Mouse (Mus musculus) telencephalon, adult 2 months (tissue): ENCODE data around the gene Rps24.

Experiments used
- DNase-seq: peaks from one replicate; pipeline ENCODE4 v3.0.0-alpha.2; 2011; ENCODE audit warnings: low read depth, low spot score

Rps24 gene

GRCm38 (mm10) chr14:24510679-24511078, 23.8 kb downstream of the Rps24 start:
- DNase-seq, result no peak

GRCm38 (mm10) chr14:24512527-24513161, 25.7 kb downstream of the Rps24 start:
- DNase-seq, result no peak

- DNase-seq, result no peak
These were observed 34.7 kb downstream of the Rps24 start for GRCm38 (mm10) chr14:24521597-24521996.

GRCm38 (mm10) chr14:24525137-24525536, 38.2 kb downstream of the Rps24 start:
- DNase-seq, result no peak

- DNase-seq, result no peak
These were observed 38.9 kb downstream of the Rps24 start for GRCm38 (mm10) chr14:24525677-24526415.

GRCm38 (mm10) chr14:24526440-24526839, 39.5 kb downstream of the Rps24 start:
- DNase-seq, result no peak

- DNase-seq, result no peak
These were observed 43.3 kb downstream of the Rps24 start for GRCm38 (mm10) chr14:24530228-24530627.

GRCm38 (mm10) chr14:24534865-24535545, 48.1 kb downstream of the Rps24 start:
- DNase-seq, result no peak

GRCm38 (mm10) chr14:24542901-24543300, 56.0 kb downstream of the Rps24 start:
- no peak for DNase-seq

GRCm38 (mm10) chr14:24544057-24544456, 57.1 kb downstream of the Rps24 start:
- no peak for DNase-seq
